Mouse (Mus musculus) forebrain, postnatal 0 days (tissue): ENCODE results near the gene Inka1. TPM values are rescaled to one million over a fixed set of nuclear protein-coding genes. Genes with fewer than 3 reads are reported as not detected.

Experiments
- ATAC-seq: fragments of 200-750 bp; cut with Nextera tagmentation; 2 replicates; pipeline ENCODE4 v1.8.0; 2017; ENCODE audit warnings: mild to moderate bottlenecking, moderate library complexity
- DNase-seq: peaks from one replicate; pipeline ENCODE4 v3.0.0-alpha.2; 2015
- H3K27ac ChIP-seq: fragments of 300-500 bp; sonication (generic); 2 replicates; pipeline ENCODE4 v1.5.1; 2014; ENCODE audit warnings: low read depth, mild to moderate bottlenecking, antibody characterized with exemption, low read length, moderate library complexity, mixed read lengths
- H3K27me3 ChIP-seq: fragments of 300-500 bp; sonication (generic); 2 replicates; pipeline ENCODE4 v1.6.1; 2014; ENCODE audit warnings: mild to moderate bottlenecking, low read length, mixed read lengths; ENCODE audit not compliant: insufficient read depth
- H3K36me3 ChIP-seq: fragments of 300-500 bp; sonication (generic); 2 replicates; pipeline ENCODE4 v1.6.1; 2014; ENCODE audit warnings: mild to moderate bottlenecking, moderate library complexity; ENCODE audit not compliant: insufficient read depth
- H3K4me1 ChIP-seq: fragments of 300-500 bp; sonication (generic); 2 replicates; pipeline ENCODE4 v1.6.1; 2014; ENCODE audit warnings: antibody characterized with exemption; ENCODE audit not compliant: insufficient read depth
- H3K4me2 ChIP-seq: fragments of 300-500 bp; sonication (generic); 2 replicates; pipeline ENCODE4 v1.6.1; 2014; ENCODE audit warnings: low read depth, mild to moderate bottlenecking, moderate library complexity
- H3K4me3 ChIP-seq: fragments of 300-500 bp; sonication (generic); 2 replicates; pipeline ENCODE4 v1.5.1; 2014; ENCODE audit warnings: low read depth, low read length, mixed read lengths
- H3K9ac ChIP-seq: fragments of 300-500 bp; sonication (generic); 2 replicates; pipeline ENCODE4 v1.6.1; 2014; ENCODE audit warnings: mild to moderate bottlenecking
- H3K9me3 ChIP-seq: fragments of 300-500 bp; sonication (generic); 2 replicates; pipeline ENCODE4 v1.6.1; 2016; ENCODE audit warnings: low read length
- CTCF ChIP-seq: sonication (generic); IDR thresholded peaks from 2 replicates; pipeline ENCODE4 v1.5.1; 2016; ENCODE audit warnings: antibody characterized with exemption, control low read depth, low read depth
- WGBS: fragments of 180-500 bp; shearing (Covaris S2); extraction: QIAGEN DNeasy Blood & Tissue Kit; methylation state at CpG from one replicate; pipeline ENCODE4 v1.1.7; 2014; 5-methylcytosine and 5-hydroxymethylcytosine counted together
- polyA plus RNA-seq: library from polyadenylated mRNA; unstranded; fragments of >200 nt; fragmentation: Nextera tagmentation; extraction: Ambion mirVana; gene quantifications from 2 replicates; pipeline ENCODE4 v1.2.1, GENCODE M21; 2015
- total RNA-seq: library from RNA; depleted of rRNA; stranded (reverse); fragments of >200 nt; gene quantifications from 2 replicates; pipeline ENCODE4 v1.2.3, GENCODE M21; 2014

The Inka1 gene
- total and polyA plus RNA-seq, 2 experiments from 2014 or later, result 6.3 to 20.3 TPM

GRCm38 (mm10) chr9:107995513-107995912 lies 9.8 kb upstream of the Inka1 start:
- Histone ChIP-seq H3K27me3 (no peaks in the 10 kb centered on the region), H3K9me3 (no peaks in the 10 kb centered on the region), H3K9ac (no peak overlapping the region), H3K4me2 (no peak overlapping the region), H3K36me3 (no peaks in the 10 kb centered on the region), H3K4me3 (no peak overlapping the region), H3K27ac (no peak overlapping the region), H3K4me1 (no peaks in the 10 kb centered on the region)
- 93% methylated on average over 21 of the region's 21 CpGs for WGBS
- ATAC-seq (no peak), DNase-seq (no peak)
- no peak for TF ChIP-seq CTCF

GRCm38 (mm10) chr9:107994464-107994863 lies 8.8 kb upstream of the Inka1 start:
- no peak overlapping the region for H3K4me2 ChIP-seq
- WGBS, result 78% methylated on average over 2 of the region's 2 CpGs
- H3K27me3 ChIP-seq, result no peaks in the 10 kb centered on the region
- TF ChIP-seq CTCF, result no peak
- H3K4me3 ChIP-seq, result no peak overlapping the region
- H3K9me3 ChIP-seq, result no peaks in the 10 kb centered on the region
- no peak for DNase-seq
- no peaks in the 10 kb centered on the region for H3K4me1 ChIP-seq
- no peak for ATAC-seq
- H3K9ac ChIP-seq, result no peak overlapping the region
- no peaks in the 10 kb centered on the region for H3K36me3 ChIP-seq
- no peak overlapping the region for H3K27ac ChIP-seq

- Histone ChIP-seq H3K27me3 (no peaks in the 10 kb centered on the region), H3K36me3 (no peaks in the 10 kb centered on the region), H3K9me3 (no peaks in the 10 kb centered on the region), H3K4me2 (no peak overlapping the region), H3K4me1 (no peaks in the 10 kb centered on the region), H3K27ac (no peak overlapping the region), H3K4me3 (no peak overlapping the region), H3K9ac (no peak overlapping the region)
- ATAC-seq (no peak), DNase-seq (no peak)
- 77% methylated on average over 11 of the region's 11 CpGs for WGBS
- TF ChIP-seq CTCF, result no peak
Observed at GRCm38 (mm10) chr9:107993013-107993412, 7.3 kb upstream of the Inka1 start.

GRCm38 (mm10) chr9:107992197-107992596 lies 6.5 kb upstream of the Inka1 start, which contains the start of gene Cdhr4:
Gene Cdhr4, plus strand, starts transcription at chr9:107992497.
- WGBS, result 70% methylated on average over 2 of the region's 2 CpGs
- ATAC-seq, result no peak
- no peak within 1 kb of the TSS for H3K4me3 ChIP-seq
- H3K27me3 ChIP-seq, result no peaks in the 10 kb centered on the region
- TF ChIP-seq CTCF, result no peak
- H3K4me1 ChIP-seq, result no peaks in the 10 kb centered on the region
- H3K9ac ChIP-seq, result no peak within 1 kb of the TSS
- no peak within 1 kb of the TSS for H3K4me2 ChIP-seq
- no peak for DNase-seq
- no peaks in the 10 kb centered on the region for H3K9me3 ChIP-seq
- no peaks in the 10 kb centered on the region for H3K36me3 ChIP-seq
- H3K27ac ChIP-seq, result no peak within 1 kb of the TSS

GRCm38 (mm10) chr9:107987950-107988349 lies 2.3 kb upstream of the Inka1 start:
- Histone ChIP-seq H3K4me2 (no peak overlapping the region), H3K27ac (no peak overlapping the region), H3K36me3 (no peaks in the 10 kb centered on the region), H3K9ac (no peak overlapping the region), H3K4me3 (no peak overlapping the region), H3K4me1 (peaks cover 2% of the 10 kb centered on the region; the same call in 1 of the 2 replicates), H3K9me3 (no peaks in the 10 kb centered on the region), H3K27me3 (no peaks in the 10 kb centered on the region)
- ATAC-seq (no peak), DNase-seq (no peak)
- 79% methylated on average over 3 of the region's 3 CpGs for WGBS
- TF ChIP-seq CTCF, result no peak

GRCm38 (mm10) chr9:107986376-107986775 lies 697 bp upstream of the Inka1 start:
- H3K27me3 ChIP-seq, result no peaks in the 10 kb centered on the region
- H3K9me3 ChIP-seq, result no peaks in the 10 kb centered on the region
- peak overlapping the region; percentile 91 for H3K4me2 ChIP-seq
- DNase-seq (peak; percentile 80), ATAC-seq (peak; percentile 79)
- H3K27ac ChIP-seq, result no peak overlapping the region
- peaks cover 5% of the 10 kb centered on the region; the same call in 1 of the 2 replicates for H3K4me1 ChIP-seq
- WGBS, result 5% methylated on average over 18 of the region's 18 CpGs
- H3K36me3 ChIP-seq, result no peaks in the 10 kb centered on the region
- TF ChIP-seq CTCF, result peak; percentile 91
- no peak overlapping the region for H3K9ac ChIP-seq
- H3K4me3 ChIP-seq, result no peak overlapping the region

- Histone ChIP-seq H3K36me3 (no peaks in the 10 kb centered on the region), H3K9me3 (no peaks in the 10 kb centered on the region), H3K4me2 (peak overlapping the region; percentile 91), H3K4me1 (peaks cover 5% of the 10 kb centered on the region; the same call in 1 of the 2 replicates), H3K9ac (peak overlapping the region; percentile 55), H3K27ac (no peak overlapping the region), H3K4me3 (peak overlapping the region; percentile 64; the same call in 1 of the 2 replicates), H3K27me3 (no peaks in the 10 kb centered on the region)
- ATAC-seq (no peak), DNase-seq (no peak)
- no peak for TF ChIP-seq CTCF
- 62% methylated on average over 9 of the region's 9 CpGs for WGBS
Observed at GRCm38 (mm10) chr9:107984754-107985055, 974 bp downstream of the Inka1 start.
